Mouse (Mus musculus) neutrophil, adult 5-6 weeks (primary cell): ENCODE results near the gene Fzd4. TPM values are rescaled to one million over a fixed set of nuclear protein-coding genes. Genes with fewer than 3 reads are reported as not detected.

Experiments used
- ATAC-seq: fragments of 151-379, 151-347 bp; 2 replicates; pipeline ENCODE4 v1.8.0; 2017; ENCODE audit warnings: mild to moderate bottlenecking, moderate TSS enrichment; ENCODE audit not compliant: insufficient number of reproducible peaks, poor library complexity, low FRiP score, severe bottlenecking; ENCODE audit errors: extremely low read depth
- total RNA-seq: library from RNA; stranded (forward); fragments of 200-1000 nt; gene quantifications from 2 replicates; pipeline ENCODE4 v1.2.3, GENCODE M21; 2017

The Fzd4 gene
- total RNA-seq, 1 experiment from 2014 or later = 0.47 TPM

GRCm38 (mm10) chr7:89461351-89461750 lies 57.2 kb downstream of the Fzd4 start:
- ATAC-seq = no peak

Other genes starting within 250 kb of the Fzd4 start
- 23.5 and 24.6 TPM in 2 replicates for gene Tmem135, start 133 bp upstream of the Fzd4 start, total RNA-seq
- gene Prss23, start 122.8 kb downstream of the Fzd4 start, total RNA-seq = 0.70 and 1.1 TPM in 2 replicates
- gene Me3, start 228.0 kb downstream of the Fzd4 start, total RNA-seq = not detected in 2 replicates